Mouse (Mus musculus) left cerebral cortex, postnatal 14 days (tissue): ENCODE data around the gene Gm32742. TPM values are rescaled to one million over a fixed set of nuclear protein-coding genes. Genes with fewer than 3 reads are reported as not detected.

ENCODE experiments used
- DNase-seq, 2 experiments: peaks; one replicate each; pipeline ENCODE4 v3.0.0; 2021 to 2022; ENCODE audit warnings: low spot score in 2 of 2, mixed read lengths in 1 of 2
- intact Hi-C: fragments of 180-260 bp; cut with DNase I; formaldehyde crosslinking; loops from one replicate; pipeline ENCODE4 v1.15.1; 2025
- long read RNA-seq, 2 experiments: library from polyadenylated mRNA; stranded (forward); transcript quantifications; one replicate each; pipeline ENCODE4 v2.0.0; 2021
- total RNA-seq, 2 experiments: library from RNA; stranded (reverse); gene quantifications; 2 replicates each; pipeline ENCODE4 v1.2.3; 2021

Gm32742 gene
- total RNA-seq: not detected
- long read RNA-seq, experiment 1: 0 reads
- long read RNA-seq, experiment 2: 0 reads

DNA sequence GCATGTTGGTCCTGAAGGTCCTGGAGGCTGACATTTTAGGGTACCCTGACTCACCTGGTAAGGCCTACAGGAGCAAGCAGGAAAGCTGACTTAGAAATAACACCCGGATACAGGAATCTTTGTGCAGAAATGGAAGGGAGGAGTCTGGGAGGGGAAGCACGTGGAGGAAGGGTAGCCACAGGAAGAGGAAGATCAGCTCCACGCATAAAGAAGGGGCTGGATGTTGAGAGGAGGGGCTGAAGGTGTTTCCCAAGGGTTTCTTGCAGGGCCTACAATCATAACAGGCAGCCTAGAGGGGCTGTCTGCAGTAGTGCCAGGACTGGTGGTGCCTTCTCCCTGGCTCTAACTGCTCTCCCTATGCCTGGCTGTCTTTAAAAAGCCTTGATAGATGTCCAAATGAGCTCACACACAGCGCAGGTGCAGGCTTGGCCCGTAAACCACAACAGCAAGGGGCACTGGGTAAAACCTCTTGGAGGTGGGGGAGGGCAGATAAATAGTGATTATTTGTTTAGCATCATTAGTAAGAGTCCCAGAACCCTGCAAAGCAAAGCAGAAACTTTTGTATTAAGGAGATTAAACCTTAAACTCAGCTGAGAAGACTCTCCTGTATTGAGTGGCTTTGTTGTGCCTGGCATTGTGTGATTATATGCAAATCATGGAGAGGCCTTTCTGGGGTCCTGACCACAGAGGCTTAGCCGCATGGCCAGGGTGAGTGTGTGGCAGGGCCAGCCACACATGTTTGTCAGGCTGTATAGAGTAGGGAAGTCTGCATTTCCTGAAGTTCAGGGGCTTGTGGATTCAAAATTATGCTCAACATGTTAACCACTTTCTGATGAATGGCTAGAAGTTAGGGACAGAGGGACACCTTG lies at the start of gene Gm32742:
TSS of gene Gm32742 (minus strand) at position 206 of the 869 bp plus-strand sequence.
- intact Hi-C loops: loop anchor here (5.0 to 10.0 kb wide), 2 partner anchors 742 to 779 kb away; no protein-coding TSS in a partner anchor
- DNase-seq: no peak

DNA sequence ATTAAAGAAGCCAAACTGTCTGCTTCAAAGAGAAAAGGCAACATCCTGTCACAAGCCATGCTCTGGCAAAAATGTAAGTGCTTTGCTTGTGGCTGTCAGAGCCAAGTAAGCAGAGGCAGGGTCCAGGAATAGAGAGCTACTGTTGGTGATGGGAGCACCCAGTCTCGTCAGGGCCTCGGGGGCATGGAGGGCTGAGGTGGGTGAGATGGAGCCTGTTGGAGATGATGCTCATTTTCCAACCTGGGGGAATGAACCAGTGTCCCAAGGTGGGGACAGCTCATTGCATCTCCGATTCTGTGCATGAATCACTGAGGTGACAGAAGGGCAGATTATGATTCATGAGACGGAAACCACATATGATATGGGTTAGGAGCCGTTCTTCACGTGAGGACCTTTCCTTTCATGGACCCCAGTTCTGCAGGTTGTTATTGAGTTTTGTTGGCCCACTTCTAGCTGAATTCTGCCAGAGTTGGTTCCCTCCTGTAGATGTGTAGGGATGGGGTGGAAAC lies 48.5 kb upstream of the Gm32742 start:
- intact Hi-C loops: no loop called here
- DNase-seq: no peak

GRCm38 (mm10) chr9:51213023-51213728 lies 47.9 kb upstream of the Gm32742 start, which contains the start of gene Pou2af1:
Pou2af1 (plus strand) TSS chr9:51213708.
- DNase-seq: no peak
- intact Hi-C loops: no loop called here

- intact Hi-C loops: no loop called here
- no peak for DNase-seq
Observed at GRCm38 (mm10) chr9:51211191-51211590, 45.9 kb upstream of the Gm32742 start.

DNA sequence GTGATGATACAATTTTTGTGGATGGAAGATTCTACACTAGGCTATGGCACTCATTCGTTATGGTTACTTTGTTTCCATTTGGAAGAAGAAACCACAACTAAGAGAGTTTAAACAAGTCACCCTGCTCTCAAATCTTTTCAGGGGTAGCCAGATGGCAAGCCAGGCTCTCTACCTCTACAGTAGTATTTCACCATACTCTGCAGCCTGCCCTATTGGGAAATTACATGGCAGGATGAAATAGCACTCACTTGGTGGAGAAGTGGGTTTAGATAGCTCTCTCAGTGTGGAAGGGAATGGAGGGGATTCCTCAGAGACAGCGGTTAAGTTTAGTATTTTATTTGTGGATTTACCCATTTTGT lies 43.6 kb upstream of the Gm32742 start:
- intact Hi-C loops: no loop called here
- no peak for DNase-seq

DNA sequence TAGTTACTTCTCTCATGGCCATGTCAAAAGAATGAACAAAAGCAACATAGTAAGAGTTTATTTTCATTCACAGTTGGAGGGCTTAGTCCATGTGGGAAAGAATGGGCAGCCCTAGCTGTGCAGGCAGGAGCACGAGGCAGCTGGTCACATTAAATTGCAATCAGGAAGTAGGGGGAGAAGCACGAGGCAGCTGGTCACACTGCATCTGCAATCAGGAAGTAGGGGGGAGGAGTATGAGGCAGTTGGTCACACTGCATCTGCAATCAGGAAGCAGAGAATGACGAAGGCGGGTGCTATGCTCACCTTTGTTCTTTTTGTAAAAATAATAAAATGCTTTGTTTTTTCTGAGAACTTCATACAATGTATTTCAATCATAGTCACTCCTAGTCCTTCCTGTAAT lies 29.5 kb upstream of the Gm32742 start:
- no peak for DNase-seq
- intact Hi-C loops: no loop called here

- DNase-seq: no peak
- intact Hi-C loops: no loop called here
Observed at GRCm38 (mm10) chr9:51190655-51191054, 25.3 kb upstream of the Gm32742 start.

GRCm38 (mm10) chr9:51185871-51186270 lies 20.6 kb upstream of the Gm32742 start:
- DNase-seq: peak in 1 of 2 experiments; percentile 44
- intact Hi-C loops: no loop called here

GRCm38 (mm10) chr9:51185386-51185785 lies 20.1 kb upstream of the Gm32742 start:
- intact Hi-C loops: no loop called here
- DNase-seq: peak; percentile 56 to 62

DNA sequence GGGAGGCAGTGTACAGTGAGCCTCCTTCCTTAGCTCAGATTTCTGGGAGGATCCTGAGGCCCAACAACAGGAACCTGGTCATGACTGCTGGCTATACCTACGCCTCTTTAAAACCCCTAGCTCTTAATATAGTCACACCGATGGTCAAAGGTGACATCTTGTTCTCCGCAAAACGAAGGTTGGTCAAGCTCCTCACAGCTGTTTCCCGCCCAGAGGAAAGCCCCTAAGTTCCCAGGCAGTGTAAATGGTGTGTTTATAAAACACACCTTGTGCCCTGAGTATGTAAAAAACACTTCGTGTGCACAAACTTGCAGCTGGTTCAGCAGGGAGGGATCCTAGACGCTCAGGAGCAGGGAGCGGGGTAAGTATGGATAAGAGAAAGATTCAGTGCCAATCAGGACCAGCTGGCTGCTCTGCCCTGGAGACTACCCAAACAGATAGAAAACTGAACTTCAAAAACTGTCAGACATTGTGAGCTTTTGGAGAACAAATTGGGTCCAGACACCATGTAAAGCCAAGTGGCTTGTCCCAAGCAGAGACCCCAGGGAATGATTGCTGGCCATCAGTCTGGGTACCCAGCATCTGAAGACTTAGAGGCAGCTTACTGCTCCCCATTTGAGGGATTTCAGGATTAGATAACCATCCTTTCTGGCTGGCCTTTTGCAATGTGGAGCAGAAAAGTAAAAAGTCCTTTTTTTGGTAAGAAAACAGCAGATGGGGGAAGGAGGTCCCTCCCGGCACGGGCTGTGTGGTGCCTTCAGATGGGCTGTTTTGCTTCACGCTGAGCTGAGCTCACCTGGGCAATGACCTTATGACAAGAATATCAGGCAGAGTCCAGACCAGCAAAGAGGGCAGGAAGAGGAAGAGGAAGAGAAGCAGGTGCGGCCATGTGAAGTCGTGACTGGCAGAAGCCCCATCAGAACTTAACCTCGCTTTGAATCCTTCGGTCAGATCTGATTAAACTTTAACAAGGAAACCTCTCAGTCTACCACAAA lies 17.7 kb upstream of the Gm32742 start:
- intact Hi-C loops: no loop called here
- DNase-seq: no peak

DNA sequence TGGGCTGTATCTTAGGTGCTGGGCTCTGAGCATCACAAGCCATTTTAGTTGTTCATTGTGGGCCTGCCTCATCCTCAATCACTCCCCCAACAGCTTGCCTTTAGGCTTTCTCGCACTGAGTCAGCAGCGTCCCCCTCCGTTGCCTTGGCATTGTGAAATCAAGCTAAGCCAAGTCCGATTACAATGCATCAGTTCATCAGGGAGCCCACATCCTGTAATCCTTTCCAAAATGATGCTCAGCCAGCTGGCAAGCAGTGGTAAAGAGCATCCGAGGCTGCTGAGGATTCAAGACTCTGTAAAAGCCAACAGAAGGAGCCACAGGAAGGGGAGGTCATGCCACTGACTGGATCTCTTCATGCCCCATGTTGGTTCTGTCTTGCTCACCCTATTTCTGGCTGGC lies 15.3 kb upstream of the Gm32742 start:
- DNase-seq: peak; percentile 65 to 81
- intact Hi-C loops: no loop called here

GRCm38 (mm10) chr9:51178297-51178696 lies 13.0 kb upstream of the Gm32742 start:
- intact Hi-C loops: loop anchor here (5.0 kb wide), 1 partner anchor 114 kb away; no protein-coding TSS in a partner anchor
- no peak for DNase-seq

GRCm38 (mm10) chr9:51175722-51176121 lies 10.4 kb upstream of the Gm32742 start:
- DNase-seq: no peak
- intact Hi-C loops: loop anchor here (5.0 kb wide), 1 partner anchor 117 kb away; no protein-coding TSS in a partner anchor

- intact Hi-C loops: loop anchor here (5.0 kb wide), 1 partner anchor 117 kb away; no protein-coding TSS in a partner anchor
- DNase-seq: no peak
Observed at GRCm38 (mm10) chr9:51174890-51175464, 9.7 kb upstream of the Gm32742 start.

- DNase-seq: no peak
- intact Hi-C loops: no loop called here
Observed at GRCm38 (mm10) chr9:51170298-51170697, 5.0 kb upstream of the Gm32742 start.

DNA sequence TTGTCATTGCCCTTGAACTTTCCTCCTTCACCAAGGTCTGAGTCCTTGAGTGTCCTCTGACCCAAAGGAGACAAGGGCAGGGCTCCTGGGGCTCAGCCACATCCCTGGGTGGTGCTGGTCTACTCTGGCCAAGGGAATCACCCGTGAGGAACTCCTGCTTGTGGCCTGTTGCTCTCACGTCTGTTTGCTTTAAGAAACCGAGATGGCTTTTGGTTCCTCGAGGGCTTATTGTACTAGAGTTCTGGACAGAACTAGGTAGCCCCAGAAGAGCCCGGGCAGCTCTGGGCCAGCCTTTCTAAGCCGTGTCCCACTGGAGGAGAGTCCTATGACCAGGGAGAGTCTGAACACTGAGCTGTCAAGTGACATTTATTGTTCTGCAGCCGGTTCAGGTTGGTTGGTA lies 3.8 kb upstream of the Gm32742 start:
- intact Hi-C loops: loop anchor here (5.0 to 10.0 kb wide), 2 partner anchors 738 to 776 kb away; no protein-coding TSS in a partner anchor
- DNase-seq: no peak

GRCm38 (mm10) chr9:51168698-51169097 lies 3.4 kb upstream of the Gm32742 start:
- intact Hi-C loops: loop anchor here (5.0 to 10.0 kb wide), 2 partner anchors 739 to 776 kb away; no protein-coding TSS in a partner anchor
- no peak for DNase-seq

DNA sequence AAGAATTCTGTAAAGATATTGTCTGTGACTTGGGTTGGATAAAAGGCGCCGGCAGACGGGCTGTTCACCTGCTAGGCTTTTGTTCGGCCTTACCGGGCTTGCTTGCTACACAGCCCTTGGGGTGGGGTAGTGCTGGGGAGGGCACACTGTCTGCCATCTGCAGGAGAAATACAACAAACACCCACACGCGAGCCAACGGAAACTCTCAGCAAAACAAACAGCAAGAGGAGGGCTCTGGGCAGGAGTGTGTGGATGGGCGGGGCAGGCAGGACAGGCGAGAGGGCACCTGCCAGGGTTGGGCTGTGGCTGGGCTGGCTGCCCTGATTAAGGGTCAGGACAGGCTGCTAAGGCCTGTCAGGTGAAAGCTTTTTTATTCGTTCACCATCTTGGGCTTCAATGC lies 2.6 kb upstream of the Gm32742 start:
- DNase-seq: no peak
- intact Hi-C loops: loop anchor here (5.0 to 10.0 kb wide), 2 partner anchors 739 to 777 kb away; no protein-coding TSS in a partner anchor
